Mouse (Mus musculus): Measurements from ENCODE around the gene Def6. TPM values are rescaled to one million over a fixed set of nuclear protein-coding genes. Genes with fewer than 3 reads are reported as not detected.

Def6 gene
- polyA plus RNA-seq, 1 experiment from 2014 or later: 5.6 TPM

DNA sequence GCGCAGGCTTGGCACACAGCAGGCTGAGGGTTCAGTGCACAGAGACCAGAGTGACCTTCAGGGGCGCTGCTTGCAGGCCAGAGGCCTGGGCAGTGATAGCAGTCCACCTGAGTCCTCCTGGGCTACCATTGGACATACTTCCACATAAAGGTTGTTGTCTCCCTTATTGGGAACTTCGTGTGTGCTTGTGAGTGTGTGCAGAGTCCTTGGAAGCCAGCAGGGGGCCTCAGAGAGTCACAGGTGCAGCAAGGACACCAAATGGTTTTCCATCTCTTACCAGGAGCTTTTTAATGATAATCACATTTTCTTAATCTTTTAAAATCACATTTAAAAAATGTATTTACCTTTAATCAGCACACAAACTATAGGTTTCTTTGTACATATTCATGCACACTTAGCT is 67.2 kb downstream of the Def6 start:
- Histone ChIP-seq H3K9ac (ENCODE audit: low read length) (no peak overlapping the region), H3K27me3 (ENCODE audit: control insufficient read depth, insufficient read depth, low read length) (no peaks in the 10 kb centered on the region), H3K36me3 (ENCODE audit: control insufficient read depth, insufficient read depth, low read length) (no peaks in the 10 kb centered on the region), H3K4me3 (ENCODE audit: low read depth, low read length) (no peak overlapping the region), H3K27ac (replicated peaks; ENCODE audit: low read depth, low read length) (no peak overlapping the region), H3K9me3 (ENCODE audit: control insufficient read depth, low read length) (no peaks in the 10 kb centered on the region), H3K4me1 (ENCODE audit: control insufficient read depth, insufficient read depth, low read length) (peaks cover 14% of the 10 kb centered on the region), H3K4me2 (ENCODE audit: low read depth, severe bottlenecking) (no peak overlapping the region)
- 69% methylated on average over 3 of the region's 3 CpGs for WGBS
- DNase-seq (ENCODE audit: low spot score) (no peak), ATAC-seq (ENCODE audit: insufficient number of reproducible peaks, low FRiP score, low TSS enrichment, low read depth) (no peak)

DNA sequence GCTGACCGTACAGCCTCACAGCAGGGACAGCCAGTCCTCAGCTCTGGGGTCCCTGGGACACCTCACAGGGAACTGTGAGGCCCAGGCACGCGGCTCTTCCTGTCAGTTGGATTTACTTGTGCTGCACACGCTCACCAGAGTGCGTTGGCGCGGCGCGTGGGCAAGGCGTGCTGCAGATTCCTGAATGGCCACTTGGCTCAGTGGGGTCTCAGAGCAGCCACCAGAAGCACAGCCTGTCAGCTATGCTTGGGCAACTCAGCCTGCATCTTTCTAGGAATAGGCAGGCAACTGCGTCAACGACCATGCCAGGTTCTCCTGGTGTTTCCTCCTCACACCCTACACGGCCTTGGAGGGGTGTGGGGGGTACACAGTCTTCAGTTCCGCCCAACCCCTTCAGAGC is 69.6 kb downstream of the Def6 start:
- WGBS: 85% methylated on average over 14 of the region's 14 CpGs
- no peak for ATAC-seq (ENCODE audit: insufficient number of reproducible peaks, low FRiP score, low TSS enrichment, low read depth)
- DNase-seq (ENCODE audit: low spot score): no peak
- no peaks in the 10 kb centered on the region for H3K9me3 ChIP-seq (ENCODE audit: control insufficient read depth, low read length)
- H3K4me1 ChIP-seq (ENCODE audit: control insufficient read depth, insufficient read depth, low read length): peaks cover 23% of the 10 kb centered on the region
- H3K27me3 ChIP-seq (ENCODE audit: control insufficient read depth, insufficient read depth, low read length): no peaks in the 10 kb centered on the region
- no peaks in the 10 kb centered on the region for H3K36me3 ChIP-seq (ENCODE audit: control insufficient read depth, insufficient read depth, low read length)
- no peak overlapping the region for H3K4me3 ChIP-seq (ENCODE audit: low read depth, low read length)
- no peak overlapping the region for H3K27ac ChIP-seq (replicated peaks; ENCODE audit: low read depth, low read length)
- no peak overlapping the region for H3K9ac ChIP-seq (ENCODE audit: low read length)
- no peak overlapping the region for H3K4me2 ChIP-seq (ENCODE audit: low read depth, severe bottlenecking)

DNA sequence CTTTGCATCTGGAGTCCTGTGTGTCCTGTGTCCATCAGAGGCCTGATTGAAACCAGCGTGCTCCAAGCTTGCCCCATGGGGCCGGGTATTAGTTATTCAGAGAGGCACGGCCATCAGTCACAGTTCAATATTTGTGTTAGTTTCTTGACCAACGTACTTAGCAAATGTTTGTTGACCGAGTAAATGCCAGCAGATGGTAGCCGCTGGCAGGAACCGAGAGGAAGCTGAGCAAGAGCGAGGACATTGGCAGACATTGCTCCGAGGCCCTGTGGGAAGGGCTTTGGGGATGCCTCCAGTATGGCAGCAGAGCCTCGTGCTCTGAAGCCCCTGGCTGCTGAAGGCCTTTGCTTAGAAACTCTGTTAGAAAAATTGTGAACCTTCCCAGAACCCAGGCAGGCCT is 70.1 kb downstream of the Def6 start:
- no peak for ATAC-seq (ENCODE audit: insufficient number of reproducible peaks, low FRiP score, low TSS enrichment, low read depth)
- no peak overlapping the region for H3K9ac ChIP-seq (ENCODE audit: low read length)
- DNase-seq (ENCODE audit: low spot score): no peak
- H3K4me1 ChIP-seq (ENCODE audit: control insufficient read depth, insufficient read depth, low read length): peaks cover 25% of the 10 kb centered on the region
- H3K36me3 ChIP-seq (ENCODE audit: control insufficient read depth, insufficient read depth, low read length): no peaks in the 10 kb centered on the region
- H3K4me3 ChIP-seq (ENCODE audit: low read depth, low read length): no peak overlapping the region
- 79% methylated on average over 10 of the region's 10 CpGs for WGBS
- no peaks in the 10 kb centered on the region for H3K9me3 ChIP-seq (ENCODE audit: control insufficient read depth, low read length)
- no peaks in the 10 kb centered on the region for H3K27me3 ChIP-seq (ENCODE audit: control insufficient read depth, insufficient read depth, low read length)
- H3K27ac ChIP-seq (replicated peaks; ENCODE audit: low read depth, low read length): no peak overlapping the region
- no peak overlapping the region for H3K4me2 ChIP-seq (ENCODE audit: low read depth, severe bottlenecking)

DNA sequence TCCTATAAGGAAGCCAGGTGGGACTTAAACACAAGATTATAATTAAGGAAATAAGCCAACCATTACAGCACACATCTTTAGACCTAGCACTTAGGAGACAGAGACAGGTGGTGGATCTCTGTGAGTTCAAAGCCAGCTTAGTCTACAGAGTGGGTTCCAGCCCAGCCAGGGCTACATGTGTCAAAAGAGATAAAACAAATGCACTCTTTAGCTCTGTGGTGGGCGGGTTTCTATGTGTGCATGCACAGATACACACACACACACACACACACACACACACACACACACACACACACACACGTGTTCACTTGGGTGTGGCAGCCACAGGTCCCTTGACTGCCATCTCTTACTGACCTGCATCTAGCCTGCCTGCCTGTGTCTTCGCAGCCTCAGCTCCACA is 70.6 kb downstream of the Def6 start:
- no peak for DNase-seq (ENCODE audit: low spot score)
- WGBS: 83% methylated on average over 3 of the region's 3 CpGs
- Histone ChIP-seq H3K9me3 (ENCODE audit: control insufficient read depth, low read length) (no peaks in the 10 kb centered on the region), H3K36me3 (ENCODE audit: control insufficient read depth, insufficient read depth, low read length) (no peaks in the 10 kb centered on the region), H3K9ac (ENCODE audit: low read length) (no peak overlapping the region), H3K4me2 (ENCODE audit: low read depth, severe bottlenecking) (no peak overlapping the region), H3K27ac (replicated peaks; ENCODE audit: low read depth, low read length) (no peak overlapping the region), H3K4me3 (ENCODE audit: low read depth, low read length) (no peak overlapping the region), H3K27me3 (ENCODE audit: control insufficient read depth, insufficient read depth, low read length) (no peaks in the 10 kb centered on the region), H3K4me1 (ENCODE audit: control insufficient read depth, insufficient read depth, low read length) (peaks cover 29% of the 10 kb centered on the region)
- no peak for ATAC-seq (ENCODE audit: insufficient number of reproducible peaks, low FRiP score, low TSS enrichment, low read depth)

Other genes with a start within 250 kb of the Def6 start
- gene Tcp11, start 127.1 kb upstream of the Def6 start, polyA plus RNA-seq (2014; fragmentation: Nextera tagmentation; extraction: Ambion mirVana): 0.43 and 1.1 TPM in 2 replicates
- 11.8 and 13.3 TPM in 2 replicates for gene Scube3, start 65.6 kb upstream of the Def6 start, polyA plus RNA-seq (2014; fragmentation: Nextera tagmentation; extraction: Ambion mirVana)
- 34.0 and 35.4 TPM in 2 replicates for gene Zfp523, start 30.6 kb upstream of the Def6 start, polyA plus RNA-seq (2014; fragmentation: Nextera tagmentation; extraction: Ambion mirVana)
- 2.3 and 2.7 TPM in 2 replicates for gene Ppard, start 24.9 kb downstream of the Def6 start, polyA plus RNA-seq (2014; fragmentation: Nextera tagmentation; extraction: Ambion mirVana)
- gene Fance, start 105.7 kb downstream of the Def6 start, polyA plus RNA-seq (2014; fragmentation: Nextera tagmentation; extraction: Ambion mirVana): 27.3 and 29.4 TPM in 2 replicates
- 616 TPM in 2 replicates for gene Rpl10a, start 120.7 kb downstream of the Def6 start, polyA plus RNA-seq (2014; fragmentation: Nextera tagmentation; extraction: Ambion mirVana)
- gene Tead3, start 143.0 kb downstream of the Def6 start, polyA plus RNA-seq (2014; fragmentation: Nextera tagmentation; extraction: Ambion mirVana): 10.0 and 10.6 TPM in 2 replicates
- gene Tulp1, start 157.4 kb downstream of the Def6 start, polyA plus RNA-seq (2014; fragmentation: Nextera tagmentation; extraction: Ambion mirVana): 3.4 and 4.4 TPM in 2 replicates

Data from limb, embryonic 11.5 days (tissue).